Mouse (Mus musculus) midbrain, embryonic 13.5 days (tissue): Measurements from ENCODE around the gene Tex36. TPM values are rescaled to one million over a fixed set of nuclear protein-coding genes. Genes with fewer than 3 reads are reported as not detected.

ENCODE experiments used
- ATAC-seq: fragments of 200-750 bp; cut with Nextera tagmentation; 2 replicates; pipeline ENCODE4 v1.8.0; 2017; ENCODE audit warnings: mild to moderate bottlenecking, moderate TSS enrichment, moderate library complexity
- H3K27ac ChIP-seq: fragments of 300-500 bp; sonication (generic); 2 replicates; pipeline ENCODE4 v1.5.1; 2015; ENCODE audit warnings: inconsistent platforms, mild to moderate bottlenecking, moderate library complexity
- H3K27me3 ChIP-seq: fragments of 300-500 bp; sonication (generic); 2 replicates; pipeline ENCODE4 v1.6.1; 2015; ENCODE audit warnings: mild to moderate bottlenecking, inconsistent platforms
- H3K36me3 ChIP-seq: fragments of 300-500 bp; sonication (generic); 2 replicates; pipeline ENCODE4 v1.6.1; 2015; ENCODE audit warnings: mild to moderate bottlenecking, inconsistent platforms
- H3K4me1 ChIP-seq: fragments of 300-500 bp; sonication (generic); replicated peaks from 2 replicates; pipeline ENCODE4 v1.6.1; 2015; ENCODE audit warnings: inconsistent platforms
- H3K4me2 ChIP-seq: fragments of 300-500 bp; sonication (generic); replicated peaks from 2 replicates; pipeline ENCODE4 v1.6.1; 2015; ENCODE audit warnings: moderate library complexity, mild to moderate bottlenecking, inconsistent platforms
- H3K4me3 ChIP-seq: fragments of 300-500 bp; sonication (generic); replicated peaks from 2 replicates; pipeline ENCODE4 v1.5.1; 2015; ENCODE audit warnings: mild to moderate bottlenecking, inconsistent platforms
- H3K9ac ChIP-seq: fragments of 300-500 bp; sonication (generic); replicated peaks from 2 replicates; pipeline ENCODE4 v1.6.1; 2015; ENCODE audit warnings: mild to moderate bottlenecking, inconsistent platforms
- H3K9me3 ChIP-seq: fragments of 300-500 bp; sonication (generic); 2 replicates; pipeline ENCODE4 v1.6.1; 2016; ENCODE audit warnings: mild to moderate bottlenecking, inconsistent platforms
- WGBS: fragments of 180-500 bp; shearing (Covaris S2); methylation state at CpG from one replicate; pipeline ENCODE4 v1.1.7; 2015; 5-methylcytosine and 5-hydroxymethylcytosine counted together
- polyA plus RNA-seq: library from polyadenylated mRNA; unstranded; fragments of >200 nt; fragmentation: Nextera tagmentation; extraction: Ambion mirVana; gene quantifications from 2 replicates; pipeline ENCODE4 v1.2.1, GENCODE M21; 2015

Gene Tex36
- polyA plus RNA-seq, 1 experiment from 2014 or later = 0.16 TPM

- Histone ChIP-seq H3K36me3 (no peaks in the 10 kb centered on the region), H3K27ac (no peak overlapping the region), H3K4me2 (no peak overlapping the region), H3K9ac (no peak overlapping the region), H3K9me3 (no peaks in the 10 kb centered on the region), H3K4me1 (no peaks in the 10 kb centered on the region), H3K27me3 (no peaks in the 10 kb centered on the region), H3K4me3 (no peak overlapping the region)
- 85% methylated on average over 20 of the region's 20 CpGs for WGBS
- ATAC-seq = no peak
Observed at GRCm38 (mm10) chr7:133579491-133580295, 22.3 kb downstream of the Tex36 start.

DNA sequence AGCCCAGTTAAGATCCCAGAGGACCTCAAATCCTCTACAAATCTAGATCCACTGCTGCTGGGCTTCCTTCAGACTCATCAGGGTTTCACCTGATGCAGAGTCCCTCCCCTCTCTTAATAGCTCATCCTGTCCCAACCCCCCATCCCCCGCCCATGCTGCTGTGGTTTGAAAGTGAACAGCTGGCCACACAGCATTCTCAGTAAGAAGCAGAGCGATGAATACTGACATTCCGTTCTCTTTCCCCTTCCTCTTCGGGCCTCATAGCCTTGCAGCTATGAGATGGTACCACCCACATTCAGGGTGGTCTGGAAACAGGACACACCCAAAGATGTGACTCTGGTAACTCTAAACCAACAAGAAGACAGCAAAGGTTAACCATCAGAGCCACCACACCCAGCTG is 25.1 kb downstream of the Tex36 start:
- H3K9ac ChIP-seq = no peak overlapping the region
- H3K4me1 ChIP-seq = no peaks in the 10 kb centered on the region
- H3K27me3 ChIP-seq = no peaks in the 10 kb centered on the region
- H3K27ac ChIP-seq = no peak overlapping the region
- ATAC-seq = no peak
- no peaks in the 10 kb centered on the region for H3K36me3 ChIP-seq
- no peak overlapping the region for H3K4me2 ChIP-seq
- H3K4me3 ChIP-seq = no peak overlapping the region
- no peaks in the 10 kb centered on the region for H3K9me3 ChIP-seq
- WGBS = 56% methylated on average over 4 of the region's 4 CpGs

GRCm38 (mm10) chr7:133576281-133576680 is 25.7 kb downstream of the Tex36 start:
- no peak overlapping the region for H3K4me2 ChIP-seq
- H3K36me3 ChIP-seq = no peaks in the 10 kb centered on the region
- no peak overlapping the region for H3K4me3 ChIP-seq
- H3K27ac ChIP-seq = no peak overlapping the region
- WGBS = 59% methylated on average over 6 of the region's 6 CpGs
- H3K27me3 ChIP-seq = no peaks in the 10 kb centered on the region
- no peaks in the 10 kb centered on the region for H3K9me3 ChIP-seq
- no peaks in the 10 kb centered on the region for H3K4me1 ChIP-seq
- ATAC-seq = no peak
- H3K9ac ChIP-seq = no peak overlapping the region

DNA sequence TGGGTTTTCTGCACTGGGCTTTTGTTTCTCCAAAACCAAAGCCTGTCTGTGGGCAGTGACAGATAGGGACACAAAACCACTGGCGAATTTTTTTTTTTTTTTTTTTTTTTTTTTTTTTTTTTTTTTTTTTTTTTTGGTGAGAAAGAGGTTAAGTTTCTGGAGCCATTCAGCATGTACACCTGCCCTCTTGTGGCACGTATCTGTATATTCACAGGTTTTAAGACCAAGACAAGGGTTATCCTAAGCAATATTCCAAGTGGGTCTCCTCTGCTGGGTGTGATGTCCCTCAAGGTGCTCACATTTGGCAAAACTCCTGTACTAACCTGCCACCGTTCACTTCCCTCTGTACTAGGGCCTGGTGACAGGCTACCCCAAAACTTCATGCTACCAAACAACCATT is 30.0 kb downstream of the Tex36 start:
- H3K4me2 ChIP-seq = no peak overlapping the region
- no peak for ATAC-seq

DNA sequence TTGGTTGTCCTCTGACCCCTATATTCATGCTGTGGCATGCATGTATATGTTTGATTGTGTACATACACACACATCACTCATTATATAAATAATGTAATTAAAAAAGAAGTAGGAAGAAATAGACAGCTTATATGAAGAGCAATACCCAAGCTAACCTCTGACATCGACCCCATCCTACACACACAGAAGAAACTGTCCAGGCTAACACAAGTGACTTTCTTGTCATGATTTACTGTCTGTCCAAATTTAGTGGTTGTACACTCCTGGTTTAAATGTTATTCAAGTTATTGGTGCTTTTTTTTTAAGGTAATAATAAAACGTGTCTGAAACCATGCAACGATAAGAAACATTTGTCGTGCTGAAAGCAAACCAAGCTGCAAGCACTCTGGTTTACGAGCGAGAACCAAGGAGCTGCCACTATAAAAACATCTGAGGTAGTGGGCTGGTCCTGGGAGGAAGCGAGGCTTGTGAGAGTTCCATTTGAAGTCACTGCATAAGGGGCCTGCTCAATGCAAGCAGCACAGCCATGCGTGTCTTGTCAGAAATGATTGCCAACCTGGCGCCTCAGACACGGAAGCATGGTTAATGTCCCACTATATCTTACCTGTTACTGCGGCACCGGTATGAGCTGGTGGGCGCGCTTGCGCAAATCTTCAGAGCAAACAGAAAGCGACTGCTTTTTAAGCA is 32.6 kb downstream of the Tex36 start:
- no peak overlapping the region for H3K9ac ChIP-seq
- no peak overlapping the region for H3K27ac ChIP-seq
- 91% methylated on average over 16 of the region's 16 CpGs for WGBS
- H3K4me3 ChIP-seq = no peak overlapping the region
- no peaks in the 10 kb centered on the region for H3K4me1 ChIP-seq
- H3K9me3 ChIP-seq = no peaks in the 10 kb centered on the region
- no peaks in the 10 kb centered on the region for H3K27me3 ChIP-seq
- no peak overlapping the region for H3K4me2 ChIP-seq
- no peaks in the 10 kb centered on the region for H3K36me3 ChIP-seq
- no peak for ATAC-seq

More for the DNA sequence above, 30.0 kb downstream of the Tex36 start:
- WGBS = 41% methylated on average over 3 of the region's 3 CpGs
- H3K4me3 ChIP-seq = no peak overlapping the region
- no peaks in the 10 kb centered on the region for H3K9me3 ChIP-seq
- no peaks in the 10 kb centered on the region for H3K36me3 ChIP-seq
- H3K4me1 ChIP-seq = no peaks in the 10 kb centered on the region
- no peak overlapping the region for H3K9ac ChIP-seq
- H3K27ac ChIP-seq = no peak overlapping the region
- no peaks in the 10 kb centered on the region for H3K27me3 ChIP-seq

DNA sequence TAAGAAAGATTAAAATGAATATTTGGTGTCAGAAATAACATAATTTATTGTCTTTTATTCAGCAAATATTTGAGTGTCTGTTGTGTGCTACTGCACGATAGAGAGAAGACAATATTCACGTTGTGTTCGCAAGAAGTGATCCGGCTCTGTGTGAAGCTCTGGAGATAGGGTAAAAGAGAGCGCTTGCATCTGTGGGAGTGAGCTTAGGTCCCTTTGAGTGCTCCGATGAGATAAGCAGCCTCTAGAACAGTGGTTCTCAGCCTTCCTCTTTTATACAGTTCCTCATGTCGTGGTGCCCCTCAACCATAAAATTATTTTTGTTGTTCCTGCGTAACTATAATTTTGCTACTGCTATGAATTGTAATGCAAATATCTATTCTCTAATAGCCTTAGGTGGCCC is 37.4 kb downstream of the Tex36 start:
- Histone ChIP-seq H3K36me3 (no peaks in the 10 kb centered on the region), H3K27ac (no peak overlapping the region), H3K9me3 (no peaks in the 10 kb centered on the region), H3K4me3 (no peak overlapping the region), H3K27me3 (no peaks in the 10 kb centered on the region), H3K4me1 (no peaks in the 10 kb centered on the region), H3K9ac (no peak overlapping the region), H3K4me2 (no peak overlapping the region)
- whole genome bisulfite sequencing = 85% methylated on average over 8 of the region's 8 CpGs
- ATAC-seq = no peak

- H3K9me3 ChIP-seq = no peaks in the 10 kb centered on the region
- H3K4me3 ChIP-seq = no peak overlapping the region
- no peak for ATAC-seq
- no peaks in the 10 kb centered on the region for H3K27me3 ChIP-seq
- H3K4me2 ChIP-seq = no peak overlapping the region
- H3K27ac ChIP-seq = no peak overlapping the region
- 68% methylated on average over 3 of the region's 3 CpGs for WGBS
- no peaks in the 10 kb centered on the region for H3K36me3 ChIP-seq
- no peaks in the 10 kb centered on the region for H3K4me1 ChIP-seq
- H3K9ac ChIP-seq = no peak overlapping the region
Observed at GRCm38 (mm10) chr7:133563175-133563824, 38.7 kb downstream of the Tex36 start.

- Histone ChIP-seq H3K27me3 (no peaks in the 10 kb centered on the region), H3K4me3 (no peak overlapping the region), H3K9ac (no peak overlapping the region), H3K4me2 (no peak overlapping the region), H3K9me3 (no peaks in the 10 kb centered on the region), H3K4me1 (no peaks in the 10 kb centered on the region), H3K27ac (no peak overlapping the region), H3K36me3 (no peaks in the 10 kb centered on the region)
- no peak for ATAC-seq
- WGBS = 78% methylated on average over 8 of the region's 8 CpGs
Observed at GRCm38 (mm10) chr7:133555786-133556492, 46.0 kb downstream of the Tex36 start.

DNA sequence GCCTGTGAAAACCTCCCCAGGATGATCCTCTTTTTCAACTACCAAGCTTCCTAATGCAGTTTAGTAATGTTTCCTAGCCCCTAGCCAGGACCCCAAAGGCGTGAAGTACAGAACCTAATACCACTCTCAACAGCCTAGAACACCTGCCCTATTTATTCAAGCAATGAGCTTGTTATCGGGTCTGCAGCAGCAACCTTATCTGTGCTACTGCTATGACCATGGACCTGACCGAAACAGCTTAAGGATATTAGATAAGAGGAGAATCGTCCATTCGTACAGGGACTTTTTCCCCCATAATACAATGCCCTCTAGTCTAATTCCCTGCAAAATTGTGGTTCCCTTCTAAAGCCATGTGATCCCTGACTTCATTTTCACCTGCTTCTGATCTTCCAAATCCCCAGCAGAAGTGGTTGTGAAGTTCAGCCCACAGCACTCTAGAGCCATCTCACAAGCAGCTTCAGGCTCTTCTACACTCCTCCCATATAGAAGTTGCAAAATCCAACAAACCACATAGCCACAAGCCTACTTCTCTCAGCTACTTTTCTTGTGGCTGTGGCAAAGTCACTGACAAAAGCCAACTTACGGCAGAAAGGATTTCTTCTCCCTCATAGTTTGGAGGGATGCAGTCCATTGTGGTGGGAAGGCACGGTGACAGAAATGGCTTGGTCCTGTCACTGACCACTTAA is 49.5 kb downstream of the Tex36 start:
- Histone ChIP-seq H3K9ac (no peak overlapping the region), H3K4me2 (no peak overlapping the region), H3K27ac (no peak overlapping the region), H3K27me3 (no peaks in the 10 kb centered on the region), H3K36me3 (no peaks in the 10 kb centered on the region), H3K4me3 (no peak overlapping the region), H3K9me3 (no peaks in the 10 kb centered on the region), H3K4me1 (no peaks in the 10 kb centered on the region)
- WGBS = 88% methylated on average over 7 of the region's 7 CpGs
- ATAC-seq = no peak

DNA sequence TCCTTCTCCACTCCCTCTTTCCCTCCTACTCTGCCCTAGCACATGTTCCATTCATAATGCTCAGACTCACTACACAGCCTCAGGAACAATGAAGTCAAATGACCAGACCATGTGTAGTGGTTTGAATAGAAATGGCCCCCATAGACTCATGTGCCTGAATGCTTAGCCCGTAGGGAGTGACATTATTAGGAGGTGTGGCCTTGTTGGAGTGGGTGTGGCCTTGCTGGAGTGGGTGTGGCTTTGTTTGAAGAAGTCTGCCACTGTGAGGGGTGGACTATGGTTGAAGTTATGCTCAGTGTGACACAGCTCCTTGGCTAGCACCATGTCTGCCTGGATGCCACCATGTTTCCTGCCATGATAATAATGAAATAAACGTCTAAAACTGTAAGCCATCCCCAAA is 51.0 kb downstream of the Tex36 start:
- no peak overlapping the region for H3K27ac ChIP-seq
- 63% methylated on average over 2 of the region's 2 CpGs for WGBS
- H3K4me3 ChIP-seq = no peak overlapping the region
- no peaks in the 10 kb centered on the region for H3K27me3 ChIP-seq
- no peaks in the 10 kb centered on the region for H3K9me3 ChIP-seq
- no peak for ATAC-seq
- H3K36me3 ChIP-seq = no peaks in the 10 kb centered on the region
- no peak overlapping the region for H3K4me2 ChIP-seq
- H3K9ac ChIP-seq = no peak overlapping the region
- no peaks in the 10 kb centered on the region for H3K4me1 ChIP-seq

GRCm38 (mm10) chr7:133548434-133548833 is 53.5 kb downstream of the Tex36 start:
- H3K27ac ChIP-seq = no peak overlapping the region
- no peak overlapping the region for H3K4me2 ChIP-seq
- no peak overlapping the region for H3K4me3 ChIP-seq
- H3K9ac ChIP-seq = no peak overlapping the region
- no peaks in the 10 kb centered on the region for H3K4me1 ChIP-seq
- 86% methylated on average over 4 of the region's 4 CpGs for WGBS
- ATAC-seq = no peak
- no peaks in the 10 kb centered on the region for H3K9me3 ChIP-seq
- H3K27me3 ChIP-seq = no peaks in the 10 kb centered on the region
- H3K36me3 ChIP-seq = no peaks in the 10 kb centered on the region
